Mouse (Mus musculus) liver, adult 2 months (tissue): Measurements from ENCODE around the gene Tssk3. TPM values are rescaled to one million over a fixed set of nuclear protein-coding genes. Genes with fewer than 3 reads are reported as not detected.

ENCODE experiments used
- DNase-seq: peaks from one replicate; pipeline ENCODE4 v3.0.0-alpha.2; 2011; ENCODE audit warnings: low read depth, low spot score; ENCODE audit errors: extremely low read depth
- H3K27ac ChIP-seq: fragments of 200-500 bp; replicated peaks from 2 replicates; pipeline ENCODE4 v1.5.1; 2012; ENCODE audit warnings: low read depth, mild to moderate bottlenecking, control low read depth, inconsistent platforms, low read length; ENCODE audit not compliant: insufficient read depth
- H3K27me3 ChIP-seq: fragments of 200-500 bp; 2 replicates; pipeline ENCODE4 v1.6.1; 2012; ENCODE audit warnings: mild to moderate bottlenecking, moderate library complexity, low read length, inconsistent platforms; ENCODE audit not compliant: control insufficient read depth, insufficient read depth
- H3K36me3 ChIP-seq: fragments of 200-500 bp; 2 replicates; pipeline ENCODE4 v1.6.1; 2012; ENCODE audit warnings: low read length, inconsistent platforms; ENCODE audit not compliant: control insufficient read depth, insufficient read depth
- H3K4me1 ChIP-seq: fragments of 200-500 bp; 2 replicates; pipeline ENCODE4 v1.6.1; 2011; ENCODE audit warnings: low read length; ENCODE audit not compliant: control insufficient read depth, insufficient read depth
- H3K4me3 ChIP-seq: fragments of 200-500 bp; 2 replicates; pipeline ENCODE4 v1.5.1; 2011; ENCODE audit warnings: low read depth, mild to moderate bottlenecking, control low read depth, low read length, moderate library complexity; ENCODE audit not compliant: insufficient read depth
- H3K79me2 ChIP-seq: fragments of 200-500 bp; 2 replicates; pipeline ENCODE4 v1.6.1; 2012; ENCODE audit warnings: inconsistent platforms, mild to moderate bottlenecking, low read length, moderate library complexity; ENCODE audit not compliant: control insufficient read depth, insufficient read depth
- H3K9ac ChIP-seq: fragments of 200-500 bp; 2 replicates; pipeline ENCODE4 v1.6.1; 2012; ENCODE audit warnings: low read depth, mild to moderate bottlenecking, control low read depth, inconsistent platforms, low read length
- CTCF ChIP-seq: fragments of 200-500 bp; IDR thresholded peaks from 2 replicates; pipeline ENCODE4 v1.5.1; 2011; ENCODE audit warnings: low read depth, low read length, control low read depth
- POLR2A ChIP-seq: fragments of 200-500 bp; IDR thresholded peaks from 2 replicates; pipeline ENCODE4 v1.6.1; 2011; ENCODE audit warnings: low read length, control low read depth; ENCODE audit not compliant: insufficient read depth; ENCODE audit errors: extremely low read depth
- WGBS: fragments of 180-500 bp; shearing (Covaris S2); methylation state at CpG from one replicate; pipeline ENCODE4 v1.1.7; 2018; 5-methylcytosine and 5-hydroxymethylcytosine counted together
- polyA plus RNA-seq: library from polyadenylated mRNA; depleted of rRNA; stranded (reverse); fragments of >200 nt; gene quantifications from 2 replicates; pipeline ENCODE4 v1.2.3, GENCODE M21; 2012
- total RNA-seq: library from RNA; depleted of rRNA; stranded (reverse); fragments of >200 nt; gene quantifications from 2 replicates; pipeline ENCODE4 v1.2.3, GENCODE M21; 2014

The Tssk3 gene
- total and polyA plus RNA-seq, 2 experiments = not detected

DNA sequence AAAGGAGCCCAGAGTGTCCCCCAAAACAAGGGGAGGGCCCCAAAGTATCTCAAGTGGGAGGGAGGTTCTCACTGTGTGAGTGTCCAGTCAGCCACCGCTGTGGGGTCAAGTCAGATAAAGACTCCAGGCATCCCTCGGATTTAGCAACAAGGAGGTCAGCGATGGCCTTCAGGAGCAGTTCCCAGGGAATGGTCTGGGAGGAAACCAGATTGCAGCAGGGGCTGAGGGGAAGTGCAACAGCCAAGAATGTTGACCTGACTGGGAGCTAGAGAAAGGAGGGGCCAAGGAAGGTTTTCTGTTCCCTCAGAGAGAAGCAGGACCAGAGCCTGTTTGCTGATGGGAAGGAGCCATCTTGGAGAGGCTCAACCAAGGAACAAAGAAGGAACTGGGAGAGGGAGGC is 8.1 kb upstream of the Tssk3 start:
- Histone ChIP-seq H3K36me3 (no peaks in the 10 kb centered on the region), H3K4me3 (no peak overlapping the region), H3K79me2 (no peaks in the 10 kb centered on the region), H3K9ac (no peak overlapping the region), H3K27me3 (no peaks in the 10 kb centered on the region), H3K27ac (peak overlapping the region; percentile 79), H3K4me1 (peaks cover 3% of the 10 kb centered on the region; the same call in 1 of the 2 replicates)
- DNase-seq = peak; percentile 43
- WGBS = 68% methylated on average over 3 of the region's 3 CpGs
- TF ChIP-seq POLR2A (no peak), CTCF (no peak)

GRCm38 (mm10) chr4:129496631-129497030 is 5.8 kb upstream of the Tssk3 start:
- Histone ChIP-seq H3K27ac (peak overlapping the region; percentile 83), H3K4me1 (0 out of 2 replicates have a peak, but pooled peaks cover 3% of the 10 kb centered on the region), H3K36me3 (no peaks in the 10 kb centered on the region), H3K4me3 (no peak overlapping the region), H3K9ac (no peak overlapping the region), H3K27me3 (no peaks in the 10 kb centered on the region; the same call in none of the 2 replicates), H3K79me2 (no peaks in the 10 kb centered on the region)
- TF ChIP-seq CTCF = no peak
- 54% methylated on average over 6 of the region's 6 CpGs for WGBS
- DNase-seq = peak; percentile 39

DNA sequence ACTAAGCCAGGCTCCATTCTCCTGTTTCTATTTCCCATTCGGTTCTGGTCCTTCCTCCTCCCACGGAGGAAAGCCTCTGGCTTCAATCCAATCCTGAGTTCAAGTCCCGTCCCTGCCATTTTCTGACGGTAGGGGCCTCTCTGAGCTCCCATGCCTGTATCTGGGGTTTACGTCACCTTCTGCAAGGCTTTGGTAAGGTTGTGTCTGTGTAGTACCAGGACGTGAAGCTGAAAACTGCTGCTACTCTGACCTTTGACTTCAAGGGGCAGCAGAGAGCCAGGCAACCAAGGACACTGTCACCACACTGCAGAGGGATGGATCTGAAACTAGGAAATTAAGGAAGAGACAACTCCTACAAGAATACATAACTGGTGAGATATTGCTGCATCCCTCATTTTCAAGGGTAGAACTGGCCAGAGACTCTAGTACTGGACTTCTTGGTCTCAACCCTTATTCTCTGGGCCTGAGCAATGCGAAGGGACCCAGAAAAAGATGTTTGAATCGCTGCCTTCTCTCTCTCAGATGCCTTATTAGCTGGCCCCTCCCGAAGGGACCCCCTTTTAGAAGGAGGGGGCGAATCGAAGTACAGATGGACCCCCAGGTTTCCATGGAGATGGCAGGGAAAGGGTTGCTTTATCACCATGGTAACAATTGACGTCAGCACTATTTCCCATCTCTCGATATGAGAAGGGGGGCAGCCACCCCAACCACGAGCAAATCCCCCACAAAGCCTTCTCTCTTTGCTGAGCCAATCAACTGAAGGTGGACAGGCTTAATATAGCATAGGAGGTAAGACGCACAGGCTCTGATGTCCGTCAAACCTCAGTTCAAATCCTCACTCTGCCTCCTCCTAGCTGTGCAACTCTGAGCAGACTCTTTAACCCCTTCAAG is 5.1 kb upstream of the Tssk3 start:
- no peaks in the 10 kb centered on the region for H3K79me2 ChIP-seq
- DNase-seq = peak; percentile 34
- no peak overlapping the region for H3K4me3 ChIP-seq
- H3K27ac ChIP-seq = peak overlapping the region; percentile 83
- TF ChIP-seq POLR2A = no peak
- peak; percentile 13; the same call in 1 of the 2 replicates for TF ChIP-seq CTCF
- 46% methylated on average over 16 of the region's 16 CpGs for WGBS
- 0 out of 2 replicates have a peak, but pooled peaks cover 3% of the 10 kb centered on the region for H3K4me1 ChIP-seq
- no peaks in the 10 kb centered on the region for H3K36me3 ChIP-seq
- H3K9ac ChIP-seq = 0 out of 2 replicates have a peak overlapping the region, but pooled peaks have one; percentile 10
- peaks cover 3% of the 10 kb centered on the region for H3K27me3 ChIP-seq

DNA sequence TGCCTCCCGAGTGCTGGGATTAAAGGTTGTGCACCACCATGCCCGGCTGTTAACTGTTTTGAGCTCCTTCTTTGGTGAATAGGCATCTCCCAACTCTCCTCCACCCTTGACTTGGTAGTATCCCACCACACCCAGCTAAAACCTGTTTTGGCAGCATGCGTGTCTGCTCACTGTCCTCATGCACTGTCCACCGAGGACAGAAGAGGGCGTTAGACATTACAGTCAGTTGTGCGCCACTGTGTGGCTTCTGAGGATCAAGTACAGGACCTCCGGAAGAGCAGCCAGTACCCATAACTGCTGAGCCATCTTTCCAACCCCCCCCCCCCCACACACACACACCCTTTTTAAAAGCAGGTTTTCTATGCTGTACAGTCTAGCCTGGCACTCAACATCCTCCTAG is 3.9 kb upstream of the Tssk3 start:
- Histone ChIP-seq H3K79me2 (no peaks in the 10 kb centered on the region), H3K27ac (peak overlapping the region; percentile 83), H3K4me3 (no peak overlapping the region), H3K36me3 (no peaks in the 10 kb centered on the region), H3K27me3 (peaks cover 3% of the 10 kb centered on the region), H3K9ac (no peak overlapping the region), H3K4me1 (peaks cover 3% of the 10 kb centered on the region; the same call in 1 of the 2 replicates)
- no peak for TF ChIP-seq POLR2A
- TF ChIP-seq CTCF = peak; percentile 62
- DNase-seq = no peak
- 82% methylated on average over 7 of the region's 7 CpGs for WGBS

GRCm38 (mm10) chr4:129481090-129481489 is 9.7 kb downstream of the Tssk3 start:
- DNase-seq = no peak
- no peaks in the 10 kb centered on the region for H3K79me2 ChIP-seq
- 88% methylated on average over 1 of the region's 1 CpGs for WGBS

DNA sequence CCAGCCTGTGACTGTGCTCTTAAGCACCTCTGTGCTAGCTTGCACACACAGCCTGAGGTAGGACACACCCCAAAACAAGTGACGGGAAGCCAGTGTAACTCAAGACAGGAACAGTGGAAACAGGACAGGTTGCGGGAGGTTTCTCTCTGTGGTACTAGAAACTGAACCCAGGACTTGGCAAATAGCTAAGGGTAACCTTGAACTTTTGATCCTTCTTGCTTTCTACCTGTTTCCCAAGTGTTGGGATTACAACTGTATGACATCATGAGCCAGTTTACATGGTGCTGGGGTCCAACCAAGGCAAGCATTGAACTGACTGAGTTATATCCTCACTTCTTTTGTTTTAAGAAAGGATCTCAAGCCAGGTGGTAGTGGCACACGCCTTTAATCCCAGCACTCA is 11.0 kb downstream of the Tssk3 start:
- no peak overlapping the region for H3K4me3 ChIP-seq
- peaks cover 2% of the 10 kb centered on the region; the same call in 1 of the 2 replicates for H3K4me1 ChIP-seq
- H3K36me3 ChIP-seq = peaks cover 21% of the 10 kb centered on the region
- no peak overlapping the region for H3K27ac ChIP-seq
- H3K27me3 ChIP-seq = no peaks in the 10 kb centered on the region
- H3K79me2 ChIP-seq = no peaks in the 10 kb centered on the region
- 64% methylated on average over 3 of the region's 3 CpGs for WGBS
- H3K9ac ChIP-seq = no peak overlapping the region
- no peak for TF ChIP-seq CTCF
- TF ChIP-seq POLR2A = no peak
- DNase-seq = peak; percentile 62

More at GRCm38 (mm10) chr4:129481090-129481489, 9.7 kb downstream of the Tssk3 start:
- H3K4me1 ChIP-seq = peaks cover 2% of the 10 kb centered on the region; the same call in 1 of the 2 replicates
- no peak overlapping the region for H3K9ac ChIP-seq
- TF ChIP-seq CTCF = no peak
- no peak for TF ChIP-seq POLR2A
- H3K27ac ChIP-seq = no peak overlapping the region
- no peak overlapping the region for H3K4me3 ChIP-seq
- peaks cover 23% of the 10 kb centered on the region for H3K36me3 ChIP-seq
- H3K27me3 ChIP-seq = no peaks in the 10 kb centered on the region
